Mouse (Mus musculus) small intestine, adult 2 months (tissue): ENCODE measurements at regions not wholly inside any gene's neighbourhood (a gene's known extent, or its start where the extent isn't known, plus 50 kb on each side); places are given as distances from the start of the nearest gene placed in this dataset.

Source experiments
- H3K27ac ChIP-seq: fragments of 200-500 bp; 2 replicates; pipeline ENCODE4 v1.5.1; 2012; ENCODE audit warnings: low read depth, low read length, control low read depth, inconsistent platforms; ENCODE audit not compliant: insufficient read depth
- H3K27me3 ChIP-seq: fragments of 200-500 bp; 2 replicates; pipeline ENCODE4 v1.6.1; 2012; ENCODE audit warnings: mild to moderate bottlenecking, moderate library complexity, low read length, inconsistent platforms; ENCODE audit not compliant: control insufficient read depth, insufficient read depth
- H3K36me3 ChIP-seq: fragments of 200-500 bp; 2 replicates; pipeline ENCODE4 v1.6.1; 2012; ENCODE audit warnings: mild to moderate bottlenecking, low read length, control low read depth, inconsistent platforms; ENCODE audit not compliant: control insufficient read depth, insufficient read depth
- H3K4me1 ChIP-seq: fragments of 200-500 bp; 2 replicates; pipeline ENCODE4 v1.6.1; 2012; ENCODE audit warnings: low read length, inconsistent platforms, mixed read lengths; ENCODE audit not compliant: control insufficient read depth, insufficient read depth, insufficient read length
- H3K4me3 ChIP-seq: fragments of 200-500 bp; 2 replicates; pipeline ENCODE4 v1.5.1; 2012; ENCODE audit warnings: low read depth, mild to moderate bottlenecking, control low read depth, inconsistent platforms, low read length, moderate library complexity
- CTCF ChIP-seq: fragments of 200-500 bp; IDR thresholded peaks from 2 replicates; pipeline ENCODE4 v1.5.1; 2012; ENCODE audit warnings: low read depth, mild to moderate bottlenecking, control low read depth, inconsistent platforms, low read length, moderate library complexity, mixed read lengths; ENCODE audit not compliant: insufficient replicate concordance, insufficient read length; ENCODE audit errors: extremely low read depth
- POLR2A ChIP-seq: fragments of 200-500 bp; IDR thresholded peaks from 2 replicates; pipeline ENCODE4 v1.6.1; 2012; ENCODE audit warnings: low read depth, mild to moderate bottlenecking, control low read depth, inconsistent platforms, low read length, moderate library complexity
- WGBS: fragments of 180-500 bp; shearing (Covaris S2); methylation state at CpG from one replicate; pipeline ENCODE4 v1.1.7; 2018; 5-methylcytosine and 5-hydroxymethylcytosine counted together

DNA sequence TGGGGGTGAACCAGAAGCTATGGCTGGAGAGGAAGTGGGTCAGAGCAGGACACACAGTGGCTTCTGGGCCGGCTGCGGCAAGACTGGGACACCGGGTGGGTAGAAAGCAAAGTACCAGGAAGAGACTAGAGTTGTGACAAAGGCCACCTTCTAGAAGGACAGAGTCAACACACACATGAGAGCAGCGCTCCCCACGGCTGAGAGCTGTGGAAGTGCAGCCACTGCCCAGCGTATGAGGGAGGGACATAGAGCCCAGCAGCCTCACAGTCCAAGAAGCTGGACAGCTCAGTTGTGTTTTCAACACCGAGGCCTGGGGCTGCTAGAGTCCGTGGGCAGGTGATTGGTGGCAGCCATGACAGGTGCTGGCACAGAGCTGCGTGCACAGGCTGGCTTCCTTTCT, 145.6 kb upstream of the Lemd2 start:
- H3K27me3 ChIP-seq: no peaks in the 10 kb centered on the region
- no peak for TF ChIP-seq CTCF
- TF ChIP-seq POLR2A: no peak
- H3K36me3 ChIP-seq: no peaks in the 10 kb centered on the region
- H3K4me3 ChIP-seq: no peak overlapping the region
- H3K4me1 ChIP-seq: peaks cover 2% of the 10 kb centered on the region; the same call in 1 of the 2 replicates
- no peak overlapping the region for H3K27ac ChIP-seq
- WGBS: 69% methylated on average over 9 of the region's 9 CpGs

DNA sequence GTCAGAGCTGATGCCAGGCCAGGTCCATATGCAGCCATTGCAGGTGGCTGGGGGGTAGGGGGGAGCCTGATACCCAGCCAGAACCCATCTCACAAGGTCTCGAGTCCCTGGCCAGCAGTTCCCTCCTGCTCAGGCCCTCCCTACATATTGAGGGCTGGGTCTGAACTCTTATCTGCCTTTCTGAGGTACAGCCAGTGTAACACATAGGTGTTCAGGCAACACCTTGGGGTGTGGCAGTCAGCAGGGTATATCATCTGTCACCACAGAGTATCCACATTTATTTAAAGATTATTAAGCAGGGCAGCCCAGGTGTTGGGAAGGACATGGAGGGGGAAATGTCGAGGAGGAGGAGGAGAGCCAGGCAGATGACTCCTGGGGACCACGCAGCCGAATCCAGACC, 145.2 kb upstream of the Lemd2 start:
- Histone ChIP-seq H3K4me1 (peaks cover 2% of the 10 kb centered on the region; the same call in 1 of the 2 replicates), H3K36me3 (no peaks in the 10 kb centered on the region), H3K27ac (no peak overlapping the region), H3K4me3 (no peak overlapping the region), H3K27me3 (no peaks in the 10 kb centered on the region)
- 51% methylated on average over 4 of the region's 4 CpGs for WGBS
- TF ChIP-seq CTCF: no peak
- TF ChIP-seq POLR2A: no peak

DNA sequence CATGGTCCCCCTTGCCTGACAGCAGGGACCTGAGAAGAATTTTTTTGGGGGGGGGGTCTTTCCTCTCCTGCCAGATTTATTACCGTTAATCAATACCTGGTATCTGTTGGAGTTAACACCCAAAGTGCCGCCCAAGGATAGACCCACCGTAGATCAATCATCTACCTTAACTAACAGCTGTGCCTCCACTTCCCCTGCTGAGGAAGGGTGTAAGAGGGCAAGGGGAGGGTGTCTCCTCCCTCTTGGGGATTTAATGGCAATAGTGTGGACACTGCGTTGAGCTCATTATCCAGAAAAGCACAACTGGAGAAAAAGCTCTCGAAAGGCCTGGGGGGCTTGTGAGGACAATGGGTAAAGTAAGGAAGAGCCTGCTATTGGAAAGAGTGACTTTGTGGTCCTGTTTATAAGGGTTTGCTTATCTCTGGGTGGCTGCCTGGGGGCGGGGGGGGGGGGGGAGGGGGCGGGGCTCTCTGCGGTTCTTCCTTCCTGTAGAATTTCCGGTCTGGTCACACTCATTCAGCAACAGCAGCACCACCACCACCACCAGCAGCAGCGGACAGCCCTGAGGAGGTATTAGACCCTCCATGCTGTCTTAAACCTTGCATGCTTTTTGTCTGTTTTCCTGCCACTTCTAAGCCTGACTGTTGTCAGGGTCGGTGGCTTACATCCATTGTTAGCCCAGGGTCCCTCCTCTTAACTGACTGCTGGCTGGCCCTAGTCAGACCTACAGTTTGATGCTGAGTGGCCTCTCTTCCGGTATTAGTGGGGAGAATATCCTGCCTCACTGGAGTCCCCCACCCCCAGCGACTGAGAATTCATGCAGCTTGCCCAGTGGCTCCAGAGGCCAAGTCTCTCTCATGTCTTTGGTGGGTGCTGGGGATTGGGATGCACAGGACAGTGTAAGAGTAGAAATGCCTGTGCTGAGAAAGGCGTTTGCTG, 138.0 kb upstream of the Lemd2 start:
- WGBS: 40% methylated on average over 14 of the region's 14 CpGs
- Histone ChIP-seq H3K4me1 (no peaks in the 10 kb centered on the region), H3K27ac (peak overlapping the region; percentile 70), H3K4me3 (peak overlapping the region; percentile 54), H3K27me3 (no peaks in the 10 kb centered on the region), H3K36me3 (no peaks in the 10 kb centered on the region)
- TF ChIP-seq POLR2A: no peak
- no peak for TF ChIP-seq CTCF

DNA sequence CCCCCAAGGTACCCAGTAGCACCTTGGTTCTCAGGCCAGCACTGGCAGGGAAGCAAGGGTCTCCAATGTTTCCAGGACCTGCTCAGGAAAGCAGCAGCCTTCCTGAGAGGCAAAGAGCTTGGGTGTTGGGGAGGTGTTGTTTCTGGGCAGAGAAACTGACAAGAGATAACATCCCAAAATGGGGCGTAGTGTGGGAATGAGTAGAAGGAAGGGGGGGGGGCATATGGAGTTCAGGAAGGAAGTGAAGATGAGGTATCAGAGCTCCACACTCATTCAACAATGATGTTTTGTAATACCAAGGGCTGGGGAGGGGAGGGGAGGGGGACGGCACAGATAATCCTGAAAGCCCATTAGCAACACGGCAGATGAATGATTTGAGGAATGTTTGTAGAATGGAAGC, 135.6 kb upstream of the Lemd2 start:
- no peaks in the 10 kb centered on the region for H3K4me1 ChIP-seq
- H3K4me3 ChIP-seq: no peak overlapping the region
- H3K27ac ChIP-seq: no peak overlapping the region
- WGBS: 77% methylated on average over 3 of the region's 3 CpGs
- no peak for TF ChIP-seq POLR2A
- TF ChIP-seq CTCF: no peak
- H3K36me3 ChIP-seq: no peaks in the 10 kb centered on the region
- H3K27me3 ChIP-seq: no peaks in the 10 kb centered on the region

DNA sequence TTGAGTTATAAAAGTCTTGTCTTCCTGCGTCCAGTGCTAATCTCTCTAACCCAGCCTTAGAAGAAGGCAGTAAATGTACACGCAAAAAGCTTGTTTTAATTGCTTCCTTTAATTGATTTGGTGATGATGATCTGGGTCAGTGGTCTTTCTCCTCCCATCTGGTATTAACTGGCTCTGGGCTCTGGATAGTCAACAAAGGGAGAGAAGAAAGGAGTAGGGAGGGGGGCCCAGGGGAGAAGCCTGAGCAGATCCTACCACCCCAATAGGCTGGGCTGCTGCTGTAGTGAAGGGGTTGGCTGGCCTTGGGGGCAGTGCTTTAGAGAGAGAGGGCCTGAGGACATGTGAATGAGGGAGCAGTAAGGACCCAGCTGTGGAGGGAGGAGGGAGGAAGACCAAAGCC, 135.0 kb upstream of the Lemd2 start:
- Histone ChIP-seq H3K27me3 (no peaks in the 10 kb centered on the region), H3K27ac (no peak overlapping the region), H3K4me1 (no peaks in the 10 kb centered on the region), H3K36me3 (no peaks in the 10 kb centered on the region), H3K4me3 (no peak overlapping the region)
- no peak for TF ChIP-seq CTCF
- no peak for TF ChIP-seq POLR2A
- WGBS: 74% methylated on average over 2 of the region's 2 CpGs

DNA sequence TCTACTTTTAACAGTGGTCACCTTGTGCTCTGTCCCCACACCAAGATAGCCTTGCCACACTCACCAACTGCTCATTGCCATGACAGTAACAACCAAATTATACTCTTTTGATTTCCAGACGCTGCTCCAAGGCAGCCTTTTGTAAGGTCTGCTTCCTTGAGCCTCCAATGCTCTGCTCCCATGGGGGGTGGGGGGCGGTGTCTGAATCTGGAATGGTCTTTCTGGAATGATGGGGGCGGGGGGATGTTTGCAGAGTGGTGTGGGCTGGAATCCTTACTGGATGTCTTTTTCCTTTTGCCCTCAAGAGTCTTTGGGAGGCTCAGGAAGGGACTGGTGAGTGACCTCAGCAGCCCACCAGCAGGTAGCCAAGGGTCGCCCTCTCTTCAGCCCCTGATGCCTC, 131.4 kb upstream of the Lemd2 start:
- TF ChIP-seq POLR2A (no peak), CTCF (no peak)
- no peaks in the 10 kb centered on the region for H3K27me3 ChIP-seq
- 71% methylated on average over 4 of the region's 4 CpGs for WGBS
- no peak overlapping the region for H3K27ac ChIP-seq
- no peaks in the 10 kb centered on the region for H3K36me3 ChIP-seq
- no peaks in the 10 kb centered on the region for H3K4me1 ChIP-seq
- H3K4me3 ChIP-seq: no peak overlapping the region

DNA sequence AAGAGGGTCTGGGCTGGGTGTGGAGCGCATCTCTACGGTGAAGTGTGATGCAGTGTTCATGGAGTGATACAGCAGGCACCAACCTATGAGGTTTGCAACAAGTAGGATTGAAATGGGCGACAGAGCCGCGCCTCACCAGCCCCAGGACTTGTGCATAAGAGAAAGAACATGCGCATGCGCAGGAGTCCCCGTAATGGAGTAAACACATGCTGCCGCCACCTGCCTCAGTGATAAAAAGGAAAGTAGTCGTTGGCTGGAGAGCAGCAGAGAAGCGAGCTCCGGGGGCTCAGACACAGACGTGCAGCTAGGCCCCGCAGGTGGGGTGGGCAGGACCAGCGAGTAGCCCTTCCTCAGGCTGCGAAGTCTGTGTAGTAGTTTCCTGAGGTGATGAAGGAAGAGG, 129.3 kb upstream of the Lemd2 start:
- TF ChIP-seq POLR2A (no peak; the same call in 1 of the 2 replicates), CTCF (no peak)
- 90% methylated on average over 16 of the region's 16 CpGs for WGBS
- Histone ChIP-seq H3K36me3 (no peaks in the 10 kb centered on the region), H3K27ac (no peak overlapping the region), H3K4me3 (no peak overlapping the region), H3K27me3 (no peaks in the 10 kb centered on the region), H3K4me1 (peaks cover 11% of the 10 kb centered on the region; the same call in 1 of the 2 replicates)

DNA sequence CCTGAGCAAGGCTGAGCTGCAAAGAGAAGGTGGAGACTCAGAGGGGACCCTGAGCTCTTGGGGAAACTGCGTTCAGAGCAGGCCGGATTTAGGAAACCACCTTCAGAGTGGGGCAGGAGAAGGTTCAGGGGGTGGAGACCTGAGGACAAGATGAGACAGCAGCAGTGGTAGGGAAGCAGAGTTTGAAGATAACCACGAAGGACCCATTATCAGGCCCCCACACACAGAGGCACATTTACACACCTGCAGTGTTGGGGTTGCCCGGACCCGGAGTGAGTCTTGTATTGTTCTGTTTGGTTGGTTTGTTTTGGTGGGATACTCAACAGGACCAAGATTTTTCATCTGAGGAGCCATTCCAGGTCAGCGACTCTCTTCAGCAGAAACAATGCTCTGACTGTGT, 128.9 kb upstream of the Lemd2 start:
- peaks cover 15% of the 10 kb centered on the region; the same call in 1 of the 2 replicates for H3K4me1 ChIP-seq
- H3K27me3 ChIP-seq: no peaks in the 10 kb centered on the region
- no peak overlapping the region for H3K4me3 ChIP-seq
- 87% methylated on average over 6 of the region's 6 CpGs for WGBS
- TF ChIP-seq POLR2A: no peak; the same call in 1 of the 2 replicates
- H3K36me3 ChIP-seq: no peaks in the 10 kb centered on the region
- no peak overlapping the region for H3K27ac ChIP-seq
